Mouse (Mus musculus) kidney, postnatal 0 days (tissue): ENCODE data around the gene Trmu. TPM values are rescaled to one million over a fixed set of nuclear protein-coding genes. Genes with fewer than 3 reads are reported as not detected.

Source experiments
- ATAC-seq: fragments of 200-750 bp; cut with Nextera tagmentation; replicated peaks from 2 replicates; pipeline ENCODE4 v1.8.0; 2017; ENCODE audit warnings: low read depth, moderate number of reproducible peaks, moderate TSS enrichment, moderate library complexity; ENCODE audit not compliant: low FRiP score
- DNase-seq: peaks from one replicate; pipeline ENCODE4 v3.0.0-alpha.2; 2016; ENCODE audit warnings: low spot score
- H3K27ac ChIP-seq: fragments of 300-500 bp; sonication (generic); 2 replicates; pipeline ENCODE4 v1.5.1; 2014; ENCODE audit warnings: mild to moderate bottlenecking
- H3K27me3 ChIP-seq: fragments of 300-500 bp; sonication (generic); 2 replicates; pipeline ENCODE4 v1.6.1; 2014; ENCODE audit warnings: low read length, mixed read lengths; ENCODE audit not compliant: insufficient read depth
- H3K36me3 ChIP-seq: fragments of 300-500 bp; sonication (generic); 2 replicates; pipeline ENCODE4 v1.6.1; 2014; ENCODE audit warnings: low read length, mixed read lengths; ENCODE audit not compliant: insufficient read depth
- H3K4me1 ChIP-seq: fragments of 300-500 bp; sonication (generic); replicated peaks from 2 replicates; pipeline ENCODE4 v1.6.1; 2014; ENCODE audit warnings: antibody characterized with exemption, low read length, mixed read lengths; ENCODE audit not compliant: insufficient read depth
- H3K4me2 ChIP-seq: fragments of 300-500 bp; sonication (generic); 2 replicates; pipeline ENCODE4 v1.6.1; 2014; ENCODE audit warnings: mild to moderate bottlenecking, low read length, moderate library complexity, mixed read lengths
- H3K4me3 ChIP-seq: fragments of 300-500 bp; sonication (generic); replicated peaks from 2 replicates; pipeline ENCODE4 v1.5.1; 2014; ENCODE audit warnings: low read depth, low read length
- H3K9ac ChIP-seq: fragments of 300-500 bp; sonication (generic); 2 replicates; pipeline ENCODE4 v1.6.1; 2014; ENCODE audit warnings: low read depth, low read length
- H3K9me3 ChIP-seq: fragments of 300-500 bp; sonication (generic); replicated peaks from 2 replicates; pipeline ENCODE4 v1.6.1; 2016; ENCODE audit warnings: low read length, inconsistent platforms, mixed read lengths
- CTCF ChIP-seq: IDR thresholded peaks from 2 replicates; pipeline ENCODE4 v1.5.1; 2016; ENCODE audit warnings: antibody characterized with exemption, low read depth, mild to moderate bottlenecking, moderate library complexity
- WGBS: fragments of 180-500 bp; shearing (Covaris S2); extraction: QIAGEN DNeasy Blood & Tissue Kit; methylation state at CpG from one replicate; pipeline ENCODE4 v1.1.7; 2014; 5-methylcytosine and 5-hydroxymethylcytosine counted together
- polyA plus RNA-seq: library from polyadenylated mRNA; unstranded; fragments of >200 nt; fragmentation: Nextera tagmentation; extraction: Ambion mirVana; gene quantifications from 2 replicates; pipeline ENCODE4 v1.2.1, GENCODE M21; 2015

Gene Trmu
- polyA plus RNA-seq, 1 experiment from 2014 or later, result 37.1 TPM

DNA sequence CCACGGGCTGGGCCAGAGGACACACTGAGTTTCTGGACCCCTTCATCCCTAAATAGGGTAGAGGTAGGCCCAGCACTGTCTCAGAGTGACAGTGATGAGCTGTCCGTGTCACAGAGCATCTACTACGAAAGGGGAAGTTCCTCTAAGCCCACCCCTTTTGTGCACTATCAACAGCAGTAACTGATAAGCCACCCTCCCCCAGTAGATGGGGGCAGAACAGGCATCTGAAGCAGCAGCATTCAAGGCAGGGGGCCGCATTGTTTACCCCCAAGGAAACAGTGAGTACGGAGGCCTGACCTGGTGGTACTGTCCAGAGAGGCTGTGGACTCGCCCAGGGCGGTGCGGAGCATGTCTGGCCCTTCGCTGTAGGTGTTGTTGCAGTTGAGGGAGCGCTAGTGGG, 23.4 kb downstream of the Trmu start:
- DNase-seq, result no peak

DNA sequence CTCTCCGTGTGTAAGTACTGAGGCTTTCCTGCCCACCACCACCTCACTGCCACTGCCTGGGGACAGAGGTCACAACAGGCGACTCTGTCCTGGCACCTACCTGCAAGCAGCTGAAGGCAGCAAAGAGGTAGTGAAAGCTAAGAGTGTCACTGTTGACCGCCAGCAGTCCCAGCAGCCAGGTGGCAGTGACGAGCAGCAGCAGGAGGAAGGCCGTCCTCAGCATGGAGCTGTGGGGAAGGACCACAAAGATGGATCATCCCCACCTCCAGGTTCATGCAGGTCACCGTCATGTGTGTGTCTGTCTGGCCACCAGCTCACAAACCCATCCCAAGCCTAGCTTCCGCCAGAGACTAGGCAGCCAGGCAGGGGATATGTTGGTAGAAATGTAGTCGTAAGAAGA, 24.7 kb downstream of the Trmu start:
- peak; percentile 68 for TF ChIP-seq CTCF
- H3K4me2 ChIP-seq, result no peak overlapping the region
- DNase-seq (no peak), ATAC-seq (no peak)
- H3K27ac ChIP-seq, result no peak overlapping the region
- no peaks in the 10 kb centered on the region for H3K27me3 ChIP-seq
- no peaks in the 10 kb centered on the region for H3K4me1 ChIP-seq
- no peaks in the 10 kb centered on the region for H3K9me3 ChIP-seq
- H3K36me3 ChIP-seq, result 0 out of 2 replicates have a peak, but pooled peaks cover 6% of the 10 kb centered on the region
- no peak overlapping the region for H3K4me3 ChIP-seq
- no peak overlapping the region for H3K9ac ChIP-seq
- 74% methylated on average over 8 of the region's 8 CpGs for WGBS

More for the DNA sequence above, 23.4 kb downstream of the Trmu start:
- ATAC-seq, result no peak
- no peak for TF ChIP-seq CTCF
- no peak overlapping the region for H3K27ac ChIP-seq
- no peak overlapping the region for H3K4me2 ChIP-seq
- no peaks in the 10 kb centered on the region for H3K27me3 ChIP-seq
- H3K9ac ChIP-seq, result no peak overlapping the region
- H3K4me3 ChIP-seq, result no peak overlapping the region
- no peaks in the 10 kb centered on the region for H3K9me3 ChIP-seq
- no peaks in the 10 kb centered on the region for H3K4me1 ChIP-seq
- peaks cover 18% of the 10 kb centered on the region for H3K36me3 ChIP-seq
- WGBS, result 89% methylated on average over 10 of the region's 10 CpGs

DNA sequence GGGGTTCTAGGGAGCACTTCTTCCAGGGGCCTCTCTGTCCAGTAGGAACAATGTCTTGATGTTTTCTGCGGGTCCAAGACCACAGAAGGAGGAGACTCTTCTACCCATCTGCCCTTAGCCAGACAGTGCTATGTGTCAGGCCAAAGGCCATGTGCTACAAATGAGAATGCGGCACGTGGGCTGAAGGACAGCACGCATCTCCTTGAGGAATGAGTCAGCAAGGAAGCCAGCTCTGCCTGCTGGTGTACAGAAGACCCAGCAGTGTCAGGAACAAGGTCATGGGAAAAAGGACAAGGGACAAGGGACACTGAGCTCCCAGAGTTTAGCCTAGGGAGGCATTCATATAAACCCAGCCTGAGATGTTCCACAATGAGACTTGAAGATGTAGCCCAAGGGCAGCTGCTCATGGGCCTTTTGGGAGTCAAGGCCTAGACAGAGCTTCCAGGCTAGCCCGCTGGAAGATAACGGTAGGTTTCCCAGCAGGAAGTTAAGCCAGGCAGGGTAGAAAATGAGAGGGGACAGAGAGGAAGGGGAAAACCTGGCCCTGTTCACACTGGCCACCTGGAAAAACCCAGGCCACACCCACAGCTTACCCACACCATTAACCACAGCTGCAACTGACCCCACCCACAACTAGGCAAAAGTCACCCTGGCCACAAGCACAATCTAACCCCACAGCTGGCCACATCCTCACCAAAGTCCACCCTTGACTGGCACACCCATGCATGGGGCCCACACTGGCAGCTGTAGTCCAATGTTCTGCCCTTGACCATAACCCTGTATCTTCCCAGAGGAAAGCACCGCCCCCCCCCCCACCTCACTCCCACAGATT, 29.8 kb downstream of the Trmu start:
- Histone ChIP-seq H3K36me3 (peaks cover 1% of the 10 kb centered on the region; the same call in 1 of the 2 replicates), H3K4me3 (no peak overlapping the region), H3K9ac (no peak overlapping the region), H3K4me2 (no peak overlapping the region), H3K4me1 (peaks cover 13% of the 10 kb centered on the region), H3K27me3 (no peaks in the 10 kb centered on the region), H3K27ac (peak overlapping the region; percentile 57; the same call in 1 of the 2 replicates), H3K9me3 (no peaks in the 10 kb centered on the region)
- DNase-seq, result no peak
- ATAC-seq, result peak; percentile 57
- WGBS, result 70% methylated on average over 7 of the region's 7 CpGs
- no peak for TF ChIP-seq CTCF

DNA sequence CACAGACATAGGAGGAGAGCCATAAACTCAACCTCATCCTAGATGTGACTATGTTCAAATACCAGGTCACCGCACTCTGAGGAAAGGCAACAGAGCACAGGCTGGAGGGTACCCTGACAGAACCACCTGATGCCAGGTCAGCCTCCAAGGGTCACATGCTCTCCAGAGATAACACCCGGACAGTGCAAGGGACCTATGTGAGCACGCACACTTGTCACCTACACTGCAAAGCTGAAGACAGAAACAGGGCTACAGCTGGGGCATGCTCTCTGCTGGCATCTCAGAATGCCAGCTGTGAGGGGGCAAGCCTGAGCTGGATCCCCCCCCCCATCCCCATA, 30.3 kb downstream of the Trmu start:
- H3K9me3 ChIP-seq, result no peaks in the 10 kb centered on the region
- no peaks in the 10 kb centered on the region for H3K27me3 ChIP-seq
- H3K4me2 ChIP-seq, result no peak overlapping the region
- peak overlapping the region; percentile 57 for H3K27ac ChIP-seq
- DNase-seq (no peak), ATAC-seq (no peak; the same call in 1 of the 2 replicates)
- no peak for TF ChIP-seq CTCF
- peaks cover 3% of the 10 kb centered on the region; the same call in 1 of the 2 replicates for H3K36me3 ChIP-seq
- peaks cover 13% of the 10 kb centered on the region for H3K4me1 ChIP-seq
- H3K4me3 ChIP-seq, result no peak overlapping the region
- no peak overlapping the region for H3K9ac ChIP-seq
- WGBS, result 57% methylated on average over 3 of the region's 3 CpGs

DNA sequence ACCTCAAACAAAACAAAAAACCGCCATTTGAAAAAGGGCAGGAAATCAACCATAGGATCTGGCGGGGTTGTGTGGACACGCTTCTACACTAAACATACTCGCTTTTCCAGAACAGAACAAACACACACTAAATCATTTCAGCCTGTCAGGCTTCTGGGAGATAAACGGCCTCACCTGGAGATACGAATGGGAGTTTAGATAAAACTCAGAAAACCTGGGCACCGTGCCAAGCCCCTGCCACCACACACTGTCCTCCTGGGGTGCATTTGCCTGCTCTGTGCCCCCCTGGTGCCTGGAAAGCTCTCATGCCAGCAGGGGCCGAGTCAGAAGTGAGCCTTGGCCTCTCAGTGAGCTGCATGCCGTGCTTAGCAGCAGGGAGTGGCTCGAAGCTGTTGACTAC, 30.8 kb downstream of the Trmu start:
- Histone ChIP-seq H3K9ac (no peak overlapping the region), H3K4me2 (no peak overlapping the region), H3K4me3 (no peak overlapping the region), H3K27ac (peak overlapping the region; percentile 57; the same call in 1 of the 2 replicates), H3K36me3 (peaks cover 3% of the 10 kb centered on the region; the same call in 1 of the 2 replicates), H3K9me3 (no peaks in the 10 kb centered on the region), H3K27me3 (no peaks in the 10 kb centered on the region), H3K4me1 (peaks cover 13% of the 10 kb centered on the region)
- no peak for DNase-seq
- 16% methylated on average over 10 of the region's 10 CpGs for WGBS
- 0 out of 2 replicates have a peak, but pooled peaks have one; percentile 34 for ATAC-seq
- no peak for TF ChIP-seq CTCF

DNA sequence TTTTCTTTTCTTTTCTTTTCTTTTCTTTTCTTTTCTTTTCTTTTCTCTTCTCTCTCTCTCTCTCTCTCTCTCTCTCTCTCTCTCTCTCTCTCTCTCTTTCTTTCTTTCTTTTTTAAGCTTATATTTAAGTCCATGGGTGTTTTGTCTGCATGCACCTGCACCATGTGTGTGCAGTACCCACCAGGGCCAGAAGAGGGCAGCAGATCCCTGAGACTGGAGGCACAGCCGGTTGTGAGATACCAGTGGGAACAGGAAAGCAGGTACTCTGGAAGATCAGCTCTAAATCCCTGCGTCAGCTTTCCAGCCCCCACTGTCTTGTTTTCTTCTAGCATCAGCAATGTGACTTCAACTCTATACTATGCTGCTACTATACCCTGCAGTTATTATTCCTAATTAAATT, 34.5 kb downstream of the Trmu start:
- WGBS, result 42% methylated on average over 2 of the region's 2 CpGs
- H3K4me2 ChIP-seq, result no peak overlapping the region
- peaks cover 13% of the 10 kb centered on the region for H3K4me1 ChIP-seq
- H3K27ac ChIP-seq, result no peak overlapping the region
- peaks cover 3% of the 10 kb centered on the region; the same call in 1 of the 2 replicates for H3K36me3 ChIP-seq
- peak; percentile 73 for DNase-seq
- H3K9me3 ChIP-seq, result no peaks in the 10 kb centered on the region
- TF ChIP-seq CTCF, result peak; percentile 89
- no peak overlapping the region for H3K4me3 ChIP-seq
- no peaks in the 10 kb centered on the region for H3K27me3 ChIP-seq
- no peak for ATAC-seq
- H3K9ac ChIP-seq, result no peak overlapping the region
